Mouse (Mus musculus): ENCODE results near the gene Ids. TPM values are rescaled to one million over a fixed set of nuclear protein-coding genes. Genes with fewer than 3 reads are reported as not detected.
"Not testable (repeated sequence)": the region's sequence is repeated elsewhere in the genome, so short reads cannot be mapped to it uniquely, and the experiment has no call there.

Gene Ids
- total RNA-seq (2022) = 100 to 1,000 TPM; 275 to 344 (median 299) TPM

GRCm38 (mm10) chrX:70364661-70365613 is at the start of gene Ids:
Gene Ids, minus strand, starts transcription at chrX:70365084.
- DNase-seq (ENCODE audit: low spot score in 2 of 2) = peak; percentile 76 to 77

GRCm38 (mm10) chrX:70392636-70393035 is 27.8 kb upstream of the Ids start:
- DNase-seq (ENCODE audit: low spot score in 2 of 2) = not testable (repeated sequence)

- DNase-seq (ENCODE audit: low spot score in 2 of 2) = no peak
These were observed 21.1 kb upstream of the Ids start for GRCm38 (mm10) chrX:70385962-70386351.

DNA sequence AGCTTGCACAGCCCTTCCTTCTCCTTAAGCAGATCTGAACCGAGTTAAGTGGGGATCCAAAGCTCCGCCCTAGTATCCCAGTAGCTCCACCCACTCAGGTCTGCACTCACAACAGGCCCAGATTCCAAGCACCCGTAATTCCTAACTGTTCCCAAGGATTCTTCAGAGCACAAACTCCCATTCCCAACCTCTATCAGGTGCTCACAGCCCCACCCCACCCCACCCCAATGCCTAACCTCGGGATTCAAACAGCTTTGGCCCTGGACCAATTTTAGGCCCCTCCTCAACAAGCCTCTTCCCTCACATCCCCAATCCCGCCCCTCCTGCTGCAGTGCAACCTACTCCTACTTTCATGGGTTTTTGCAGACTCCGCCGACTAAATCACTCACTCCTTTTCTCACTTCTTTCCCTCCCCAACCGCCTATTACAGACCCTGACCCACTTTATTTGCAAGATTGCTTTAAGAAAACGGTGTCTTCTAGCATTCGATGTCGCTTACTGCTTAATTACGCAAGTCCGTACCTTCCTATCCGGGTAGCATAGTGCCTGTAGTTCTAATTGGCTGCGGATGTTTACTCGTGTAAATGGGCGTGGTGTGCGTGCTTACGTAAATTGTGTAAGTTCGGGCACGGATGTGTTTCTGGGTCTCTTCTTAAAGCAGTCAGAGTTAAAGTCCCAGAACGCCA is 20.5 kb upstream of the Ids start, which contains the start of gene 1110012L19Rik:
Gene 1110012L19Rik (plus strand): TSS at position 602 of the 686 bp plus-strand sequence.
- DNase-seq (ENCODE audit: low spot score in 2 of 2) = peak; percentile 78 to 81

- no peak for DNase-seq (ENCODE audit: low spot score in 2 of 2)
These were observed 20.0 kb upstream of the Ids start for GRCm38 (mm10) chrX:70384917-70385275.

GRCm38 (mm10) chrX:70374469-70375110 is 9.7 kb upstream of the Ids start:
- not testable (repeated sequence) for DNase-seq (ENCODE audit: low spot score in 2 of 2)

DNA sequence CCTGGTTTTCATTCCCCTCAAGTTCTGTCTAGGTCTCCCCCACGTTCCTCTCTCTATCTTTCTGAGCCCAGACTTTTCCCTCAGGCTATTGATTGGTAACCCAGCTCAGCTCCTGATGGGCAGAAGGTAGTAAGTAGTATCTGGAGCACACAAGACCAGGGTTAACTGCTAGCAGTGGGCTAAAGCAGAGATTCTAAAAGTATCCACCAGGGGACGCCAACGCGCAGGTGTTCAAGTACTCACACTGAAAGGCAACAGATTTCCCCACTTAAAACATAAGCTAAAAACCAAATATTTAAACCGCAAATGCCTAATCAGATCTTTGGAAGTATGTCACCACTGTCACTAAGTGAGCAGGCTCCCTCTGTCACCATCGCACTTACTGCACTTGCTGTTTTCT is 4.9 kb upstream of the Ids start:
- DNase-seq (ENCODE audit: low spot score in 2 of 2) = not testable (repeated sequence)

GRCm38 (mm10) chrX:70364202-70364601 is 682 bp downstream of the Ids start:
- DNase-seq (ENCODE audit: low spot score in 2 of 2) = no peak

DNA sequence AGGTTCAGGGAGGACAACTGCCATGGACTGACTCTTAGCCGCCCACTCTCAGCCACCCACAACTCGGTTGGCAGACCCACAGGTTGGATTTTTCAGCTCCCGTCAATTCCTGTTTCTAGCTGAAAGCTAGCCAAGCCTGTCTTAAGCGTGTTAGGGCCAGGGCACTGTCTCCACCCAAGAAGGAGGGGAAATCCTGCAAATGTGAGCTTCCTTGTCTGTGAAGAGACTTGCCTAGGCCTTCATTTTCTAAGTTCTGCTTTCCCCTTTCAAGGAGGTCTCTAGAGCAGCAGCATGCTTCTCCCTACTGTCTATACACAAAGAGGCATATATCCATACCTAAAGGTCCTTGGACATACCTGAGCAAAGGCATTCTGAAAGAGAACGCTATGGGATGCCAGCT is 1.4 kb downstream of the Ids start:
- no peak for DNase-seq (ENCODE audit: low spot score in 2 of 2)

- DNase-seq (ENCODE audit: low spot score in 2 of 2) = peak in 1 of 2 experiments; percentile 4
These were observed 1.9 kb downstream of the Ids start for GRCm38 (mm10) chrX:70362985-70363384.

- DNase-seq (ENCODE audit: low spot score in 2 of 2) = peak; percentile 41 to 55
These were observed 34.6 kb downstream of the Ids start for GRCm38 (mm10) chrX:70330202-70330843.

- peak; percentile 11 to 24 for DNase-seq (ENCODE audit: low spot score in 2 of 2)
These were observed 36.2 kb downstream of the Ids start for GRCm38 (mm10) chrX:70328530-70329143.

GRCm38 (mm10) chrX:70327656-70328055 is 37.2 kb downstream of the Ids start:
- DNase-seq (ENCODE audit: low spot score in 2 of 2) = no peak

GRCm38 (mm10) chrX:70319254-70319653 is 45.6 kb downstream of the Ids start:
- DNase-seq (ENCODE audit: low spot score in 2 of 2) = no peak

- no peak for DNase-seq (ENCODE audit: low spot score in 2 of 2)
These were observed 49.8 kb downstream of the Ids start for GRCm38 (mm10) chrX:70314949-70315641.

Other genes starting within 250 kb of the Ids start
- gene 1110012L19Rik, start 20.8 kb upstream of the Ids start, total RNA-seq (2022) = 10 to 100 TPM; 10.7 to 14.9 (median 12.9) TPM
- gene Tmem185a, start 112.1 kb upstream of the Ids start, total RNA-seq (2022) = 10 to 100 TPM; 40.9 to 61.9 (median 53.9) TPM